Mouse (Mus musculus) liver, adult 2 months (tissue): ENCODE measurements at regions not wholly inside any gene's neighbourhood (a gene's known extent, or its start where the extent isn't known, plus 50 kb on each side); places are given as distances from the start of the nearest gene placed in this dataset.

Experiments used
- CTCF ChIP-seq: fragments of 200-500 bp; IDR thresholded peaks from 2 replicates; pipeline ENCODE4 v1.5.1; 2011; ENCODE audit warnings: low read depth, low read length, control low read depth
- POLR2A ChIP-seq: fragments of 200-500 bp; IDR thresholded peaks from 2 replicates; pipeline ENCODE4 v1.6.1; 2011; ENCODE audit warnings: low read length, control low read depth; ENCODE audit not compliant: insufficient read depth; ENCODE audit errors: extremely low read depth

DNA sequence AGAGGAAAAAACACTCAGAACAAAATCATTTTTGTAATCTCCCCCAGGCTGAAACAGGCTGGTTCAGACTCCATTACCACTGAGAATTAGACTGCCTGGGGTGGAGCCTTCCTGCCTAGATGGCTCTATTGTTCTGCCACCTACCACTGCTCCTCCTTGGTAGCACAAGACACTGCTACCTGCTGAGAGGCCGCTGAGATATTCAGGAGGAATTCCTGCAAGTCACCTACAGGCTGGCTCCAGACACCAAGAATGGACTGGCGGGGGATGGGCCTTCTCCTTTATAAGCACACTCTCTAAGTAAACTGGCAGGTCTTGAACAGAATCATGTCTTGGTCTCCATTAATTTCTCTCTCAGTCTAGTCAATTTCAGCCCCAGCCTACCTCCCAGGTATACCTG lies 3289.4 kb downstream of the Gm37988 start:
- TF ChIP-seq CTCF (no peak), POLR2A (no peak)
